Mouse (Mus musculus) forebrain, embryonic 10.5 days (tissue): ENCODE data around the gene Vangl1. TPM values are rescaled to one million over a fixed set of nuclear protein-coding genes. Genes with fewer than 3 reads are reported as not detected.
"Not testable (repeated sequence)": the region's sequence is repeated elsewhere in the genome, so short reads cannot be mapped to it uniquely, and the experiment has no call there.

ENCODE experiments used
- DNase-seq: peaks from one replicate; pipeline ENCODE4 v3.0.0-alpha.2; 2017; ENCODE audit warnings: low spot score; ENCODE audit errors: extremely low spot score
- H3K27ac ChIP-seq: fragments of 300-500 bp; sonication (generic); 2 replicates; pipeline ENCODE4 v1.5.1; 2016; ENCODE audit warnings: mild to moderate bottlenecking
- H3K27me3 ChIP-seq: fragments of 300-500 bp; sonication (generic); 2 replicates; pipeline ENCODE4 v1.6.1; 2016; ENCODE audit warnings: mild to moderate bottlenecking; ENCODE audit not compliant: poor library complexity, severe bottlenecking
- H3K36me3 ChIP-seq: fragments of 300-500 bp; sonication (generic); replicated peaks from 2 replicates; pipeline ENCODE4 v1.6.1; 2016; ENCODE audit warnings: mild to moderate bottlenecking, moderate library complexity
- H3K4me1 ChIP-seq: fragments of 300-500 bp; sonication (generic); 2 replicates; pipeline ENCODE4 v1.6.1; 2016
- H3K4me3 ChIP-seq: fragments of 300-500 bp; sonication (generic); 2 replicates; pipeline ENCODE4 v1.5.1; 2016; ENCODE audit warnings: mild to moderate bottlenecking, moderate library complexity
- H3K9me3 ChIP-seq: fragments of 300-500 bp; sonication (generic); 2 replicates; pipeline ENCODE4 v1.6.1; 2016; ENCODE audit warnings: mild to moderate bottlenecking, moderate library complexity
- WGBS: fragments of 180-500 bp; shearing (Covaris S2); methylation state at CpG from one replicate; pipeline ENCODE4 v1.1.7; 2016; 5-methylcytosine and 5-hydroxymethylcytosine counted together
- polyA plus RNA-seq: library from polyadenylated mRNA; unstranded; fragments of >200 nt; fragmentation: Nextera tagmentation; extraction: Ambion mirVana; gene quantifications from 2 replicates; pipeline ENCODE4 v1.2.1, GENCODE M21; 2016

The Vangl1 gene
- polyA plus RNA-seq, 1 experiment from 2014 or later = 11.0 TPM

GRCm38 (mm10) chr3:102212896-102213295, 8.4 kb upstream of the Vangl1 start:
- no peaks in the 10 kb centered on the region for H3K27me3 ChIP-seq
- H3K27ac ChIP-seq = no peak overlapping the region
- no peak for DNase-seq
- no peak overlapping the region for H3K4me3 ChIP-seq
- H3K36me3 ChIP-seq = no peaks in the 10 kb centered on the region
- no peaks in the 10 kb centered on the region for H3K9me3 ChIP-seq
- WGBS = 82% methylated on average over 6 of the region's 6 CpGs
- peaks cover 7% of the 10 kb centered on the region for H3K4me1 ChIP-seq

DNA sequence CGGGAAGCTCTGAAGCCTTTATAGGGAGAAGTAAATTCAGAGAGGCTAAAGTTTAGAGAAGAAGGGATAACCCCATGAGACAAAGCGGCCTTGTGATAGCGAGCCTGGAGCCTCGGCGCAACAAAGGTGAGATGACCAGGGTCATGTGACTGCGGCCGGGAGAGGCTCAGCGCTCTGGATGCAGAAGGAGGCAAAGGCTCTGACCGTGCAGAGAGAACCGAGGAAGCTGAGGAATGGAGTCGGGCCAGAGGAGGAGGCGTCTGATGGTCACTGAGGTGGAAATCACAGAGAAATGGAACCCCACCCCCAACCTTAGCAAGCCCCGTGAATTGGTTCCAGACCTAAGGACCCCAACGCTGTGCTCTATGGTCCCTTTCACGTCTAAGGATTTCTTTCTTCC, 7.8 kb upstream of the Vangl1 start:
- Histone ChIP-seq H3K4me3 (no peak overlapping the region), H3K27me3 (peaks cover 1% of the 10 kb centered on the region), H3K4me1 (peaks cover 7% of the 10 kb centered on the region), H3K36me3 (no peaks in the 10 kb centered on the region), H3K9me3 (no peaks in the 10 kb centered on the region), H3K27ac (no peak overlapping the region)
- DNase-seq = no peak
- 88% methylated on average over 15 of the region's 15 CpGs for WGBS

DNA sequence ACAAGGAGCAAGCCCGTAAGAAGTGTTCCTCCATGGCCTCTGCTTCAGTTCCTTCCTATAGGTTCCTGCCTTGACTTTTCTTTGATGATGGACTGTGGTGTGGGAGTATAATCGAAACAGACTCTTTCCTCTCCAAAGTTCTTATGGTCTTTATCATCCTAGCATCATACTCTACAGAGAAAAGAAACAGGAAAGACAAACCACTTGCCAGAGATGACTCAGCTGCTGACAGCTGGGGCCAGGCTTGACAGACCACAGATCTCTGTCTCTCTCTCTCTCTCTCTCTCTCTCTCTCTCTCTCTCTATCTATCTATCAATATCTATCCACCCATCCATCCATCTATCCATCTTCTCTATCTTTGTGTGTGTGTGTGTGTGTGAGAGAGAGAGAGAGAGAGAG, 6.8 kb upstream of the Vangl1 start:
- Histone ChIP-seq H3K27ac (no peak overlapping the region), H3K4me3 (no peak overlapping the region), H3K9me3 (0 out of 2 replicates have a peak, but pooled peaks cover 4% of the 10 kb centered on the region), H3K36me3 (no peaks in the 10 kb centered on the region), H3K27me3 (peaks cover 11% of the 10 kb centered on the region), H3K4me1 (peaks cover 7% of the 10 kb centered on the region)
- 91% methylated on average over 2 of the region's 2 CpGs for WGBS
- no peak for DNase-seq

DNA sequence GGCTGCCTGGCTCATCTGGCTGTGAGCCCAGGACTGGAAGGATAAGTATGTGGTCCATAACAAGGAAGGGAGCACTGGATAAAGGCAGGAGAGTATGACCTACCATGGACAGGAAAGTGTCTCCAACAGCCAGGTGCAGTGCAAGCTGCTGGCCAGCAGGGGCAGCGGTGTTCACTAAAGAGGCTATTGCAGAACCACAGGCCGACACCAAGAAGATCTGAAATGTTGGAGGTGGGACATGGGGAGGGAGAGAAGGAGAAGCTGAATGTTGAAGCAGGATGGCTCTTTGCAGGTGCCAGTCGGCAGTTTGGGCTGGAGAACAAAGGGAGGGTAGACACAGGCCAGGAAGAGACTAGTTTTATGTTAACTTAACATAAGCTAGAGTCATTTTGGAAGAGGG, 6.3 kb upstream of the Vangl1 start:
- H3K4me1 ChIP-seq = peaks cover 8% of the 10 kb centered on the region
- H3K36me3 ChIP-seq = no peaks in the 10 kb centered on the region
- WGBS = 66% methylated on average over 3 of the region's 3 CpGs
- H3K27ac ChIP-seq = no peak overlapping the region
- H3K4me3 ChIP-seq = no peak overlapping the region
- DNase-seq = no peak
- 0 out of 2 replicates have a peak, but pooled peaks cover 4% of the 10 kb centered on the region for H3K9me3 ChIP-seq
- H3K27me3 ChIP-seq = peaks cover 17% of the 10 kb centered on the region

DNA sequence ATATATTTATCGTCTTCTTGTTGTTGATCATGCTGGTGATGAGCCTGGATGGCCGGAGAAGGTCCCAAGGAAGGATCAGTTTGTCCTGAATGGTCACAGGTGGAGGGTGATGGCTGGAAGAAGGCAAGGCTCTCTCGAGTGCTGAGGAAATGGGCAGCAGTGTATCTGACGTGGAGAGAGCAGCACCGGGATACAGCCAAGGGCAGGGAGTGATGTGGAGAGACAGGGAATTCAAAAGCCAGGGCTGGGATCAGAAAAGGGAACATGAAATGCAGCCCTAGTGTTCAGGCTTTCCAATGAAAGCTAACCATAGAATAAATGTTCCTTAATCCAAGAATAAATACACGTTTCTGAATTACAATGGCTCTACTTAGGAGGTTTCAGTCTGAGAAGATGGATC, 4.4 kb upstream of the Vangl1 start:
- H3K27me3 ChIP-seq = peaks cover 36% of the 10 kb centered on the region
- WGBS = 82% methylated on average over 6 of the region's 6 CpGs
- no peak for DNase-seq
- H3K9me3 ChIP-seq = 0 out of 2 replicates have a peak, but pooled peaks cover 4% of the 10 kb centered on the region
- no peak overlapping the region for H3K27ac ChIP-seq
- H3K4me3 ChIP-seq = no peak overlapping the region
- peaks cover 27% of the 10 kb centered on the region for H3K4me1 ChIP-seq
- no peaks in the 10 kb centered on the region for H3K36me3 ChIP-seq

DNA sequence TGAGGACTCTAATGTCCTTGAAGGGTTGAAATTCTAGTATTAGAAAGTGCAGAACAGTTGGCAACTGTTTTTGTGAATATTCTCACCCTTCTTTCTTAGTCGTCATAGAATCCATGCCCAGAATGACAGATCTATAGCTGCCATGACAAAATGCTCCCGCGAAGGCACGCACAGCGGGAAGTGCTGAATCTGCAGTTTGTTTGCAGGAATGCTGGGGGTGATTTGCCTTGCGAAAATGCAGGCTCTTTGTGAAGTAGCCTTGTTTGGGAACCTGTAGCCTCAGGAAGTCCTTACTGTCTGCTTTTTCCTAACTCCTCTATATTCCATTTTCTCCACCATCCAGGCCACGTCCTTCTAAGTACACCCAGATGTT, 951 bp upstream of the Vangl1 start:
- Histone ChIP-seq H3K9me3 (0 out of 2 replicates have a peak, but pooled peaks cover 4% of the 10 kb centered on the region), H3K4me3 (peak overlapping the region; percentile 77; the same call in 1 of the 2 replicates), H3K27me3 (peaks cover 70% of the 10 kb centered on the region), H3K27ac (no peak overlapping the region), H3K36me3 (no peaks in the 10 kb centered on the region), H3K4me1 (peaks cover 46% of the 10 kb centered on the region)
- DNase-seq = no peak
- WGBS = 4% methylated on average over 7 of the region's 7 CpGs

GRCm38 (mm10) chr3:102204734-102205457, 403 bp upstream of the Vangl1 start:
- DNase-seq, H3K36me3 ChIP-seq, H3K9me3 ChIP-seq: not testable (repeated sequence)
- H3K4me3 ChIP-seq = peak overlapping the region; percentile 77
- peaks cover 51% of the 10 kb centered on the region for H3K4me1 ChIP-seq
- H3K27me3 ChIP-seq = peaks cover 76% of the 10 kb centered on the region
- 12% methylated on average over 12 of the region's 17 CpGs for WGBS
- H3K27ac ChIP-seq = peak overlapping the region; percentile 88

DNA sequence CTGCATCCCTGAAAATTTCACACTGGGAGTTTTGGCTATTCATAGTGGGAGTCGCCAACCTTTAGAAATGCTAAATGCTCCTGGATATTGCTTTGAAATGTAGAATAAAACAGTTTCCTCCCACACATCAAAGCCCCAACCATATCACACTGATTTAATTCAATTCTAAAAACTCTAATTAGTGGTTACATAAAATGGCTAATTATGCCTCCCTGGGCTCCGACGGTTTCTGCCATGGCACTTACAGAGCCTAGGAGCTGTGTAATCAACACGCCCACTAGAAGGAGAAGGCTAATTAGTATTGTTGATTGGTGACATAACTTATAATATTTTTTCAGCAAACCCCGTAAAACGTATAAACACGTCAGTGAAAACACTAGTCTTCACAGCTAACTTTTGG, 1.4 kb downstream of the Vangl1 start:
- DNase-seq = no peak
- no peaks in the 10 kb centered on the region for H3K36me3 ChIP-seq
- peaks cover 94% of the 10 kb centered on the region for H3K27me3 ChIP-seq
- peak overlapping the region; percentile 77 for H3K4me3 ChIP-seq
- no peak overlapping the region for H3K27ac ChIP-seq
- H3K4me1 ChIP-seq = peaks cover 68% of the 10 kb centered on the region
- 7% methylated on average over 7 of the region's 7 CpGs for WGBS
- 0 out of 2 replicates have a peak, but pooled peaks cover 4% of the 10 kb centered on the region for H3K9me3 ChIP-seq

DNA sequence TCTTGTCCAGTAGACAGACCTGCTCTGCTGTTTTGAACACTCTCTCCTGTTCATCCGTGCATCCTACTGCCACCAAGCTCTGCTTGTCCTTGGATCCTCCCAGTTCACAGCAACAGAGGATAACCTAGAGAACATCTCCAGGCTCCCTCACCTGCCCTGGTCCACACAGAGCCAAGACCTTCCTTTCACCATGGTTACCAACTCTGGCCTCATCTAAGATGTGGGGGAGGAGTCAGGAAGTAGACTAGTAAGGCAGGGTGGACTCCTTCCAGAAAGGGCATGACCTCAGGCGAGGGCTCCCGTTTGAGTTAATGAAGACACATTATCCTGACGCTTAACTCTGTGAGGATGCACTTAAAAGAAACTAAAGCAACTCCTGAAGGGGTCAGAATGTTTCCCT, 4.5 kb downstream of the Vangl1 start:
- 39% methylated on average over 4 of the region's 4 CpGs for WGBS
- DNase-seq = no peak
- H3K27ac ChIP-seq = no peak overlapping the region
- H3K27me3 ChIP-seq = peaks cover 98% of the 10 kb centered on the region
- no peaks in the 10 kb centered on the region for H3K9me3 ChIP-seq
- no peak overlapping the region for H3K4me3 ChIP-seq
- no peaks in the 10 kb centered on the region for H3K36me3 ChIP-seq
- peaks cover 84% of the 10 kb centered on the region for H3K4me1 ChIP-seq

DNA sequence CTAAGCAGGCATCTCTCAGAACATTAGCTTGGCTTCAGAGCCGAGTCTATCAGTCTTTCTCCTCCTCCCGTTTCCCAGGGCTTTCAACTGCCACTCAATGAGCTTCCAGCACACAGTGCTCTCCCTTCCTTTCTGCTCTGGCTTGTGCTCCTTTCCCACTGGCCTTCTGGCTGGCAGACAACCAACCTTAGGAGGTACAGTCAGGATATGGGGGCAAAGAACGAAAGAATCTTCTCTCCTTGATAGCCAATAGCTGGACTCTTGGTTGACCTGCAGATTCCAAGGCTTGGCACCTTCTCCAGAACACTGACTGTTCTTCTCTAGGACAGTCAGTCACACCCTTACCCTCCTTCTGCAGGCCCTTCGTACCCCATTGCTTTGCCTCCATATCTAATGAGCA, 5.3 kb downstream of the Vangl1 start:
- Histone ChIP-seq H3K27ac (no peak overlapping the region), H3K27me3 (peaks cover 98% of the 10 kb centered on the region), H3K36me3 (no peaks in the 10 kb centered on the region), H3K4me3 (no peak overlapping the region), H3K4me1 (peaks cover 84% of the 10 kb centered on the region), H3K9me3 (no peaks in the 10 kb centered on the region)
- no peak for DNase-seq
- WGBS = 62% methylated on average over 4 of the region's 4 CpGs

- Histone ChIP-seq H3K36me3 (no peaks in the 10 kb centered on the region), H3K4me3 (no peak overlapping the region), H3K27me3 (peaks cover 98% of the 10 kb centered on the region), H3K9me3 (no peaks in the 10 kb centered on the region), H3K4me1 (peaks cover 84% of the 10 kb centered on the region), H3K27ac (no peak overlapping the region)
- 74% methylated on average over 6 of the region's 6 CpGs for WGBS
- DNase-seq = no peak
Measured at GRCm38 (mm10) chr3:102198446-102198845, 6.0 kb downstream of the Vangl1 start.

GRCm38 (mm10) chr3:102197746-102198145, 6.7 kb downstream of the Vangl1 start:
- H3K36me3 ChIP-seq = no peaks in the 10 kb centered on the region
- no peak overlapping the region for H3K27ac ChIP-seq
- H3K4me3 ChIP-seq = no peak overlapping the region
- H3K27me3 ChIP-seq = peaks cover 98% of the 10 kb centered on the region
- 22% methylated on average over 5 of the region's 5 CpGs for WGBS
- no peak for DNase-seq
- H3K9me3 ChIP-seq = no peaks in the 10 kb centered on the region
- H3K4me1 ChIP-seq = peaks cover 84% of the 10 kb centered on the region

DNA sequence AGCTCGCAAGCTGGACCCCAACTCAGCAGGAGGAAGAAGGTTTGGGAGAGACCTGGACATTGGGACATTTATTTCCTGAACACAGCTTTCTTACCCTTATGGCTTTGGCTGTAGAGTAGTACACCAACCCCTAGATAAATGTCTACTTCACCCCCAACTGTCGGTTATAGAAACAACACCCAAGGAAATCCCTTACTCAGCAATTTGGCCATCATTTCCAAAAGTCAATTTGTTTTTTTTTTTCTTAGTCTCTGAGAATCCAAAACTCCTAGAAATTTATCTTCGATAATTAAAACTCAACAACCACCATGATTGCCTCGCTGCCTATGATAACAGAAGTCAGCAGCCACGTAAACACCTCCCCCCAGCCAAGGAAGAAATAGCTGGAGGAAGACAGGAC, 7.3 kb downstream of the Vangl1 start:
- Histone ChIP-seq H3K4me1 (peaks cover 81% of the 10 kb centered on the region), H3K27ac (no peak overlapping the region), H3K36me3 (no peaks in the 10 kb centered on the region), H3K4me3 (no peak overlapping the region), H3K9me3 (no peaks in the 10 kb centered on the region), H3K27me3 (peaks cover 98% of the 10 kb centered on the region)
- WGBS = 87% methylated on average over 5 of the region's 5 CpGs
- no peak for DNase-seq
